Mouse (Mus musculus) CD4-positive helper T cell, adult 2 months (primary cell): ENCODE data around the gene Aqp5.

Source experiments
- DNase-seq: peaks from one replicate; pipeline ENCODE4 v3.0.0-alpha.2; 2012; ENCODE audit warnings: low read depth, missing footprints, low spot score

The Aqp5 gene

DNA sequence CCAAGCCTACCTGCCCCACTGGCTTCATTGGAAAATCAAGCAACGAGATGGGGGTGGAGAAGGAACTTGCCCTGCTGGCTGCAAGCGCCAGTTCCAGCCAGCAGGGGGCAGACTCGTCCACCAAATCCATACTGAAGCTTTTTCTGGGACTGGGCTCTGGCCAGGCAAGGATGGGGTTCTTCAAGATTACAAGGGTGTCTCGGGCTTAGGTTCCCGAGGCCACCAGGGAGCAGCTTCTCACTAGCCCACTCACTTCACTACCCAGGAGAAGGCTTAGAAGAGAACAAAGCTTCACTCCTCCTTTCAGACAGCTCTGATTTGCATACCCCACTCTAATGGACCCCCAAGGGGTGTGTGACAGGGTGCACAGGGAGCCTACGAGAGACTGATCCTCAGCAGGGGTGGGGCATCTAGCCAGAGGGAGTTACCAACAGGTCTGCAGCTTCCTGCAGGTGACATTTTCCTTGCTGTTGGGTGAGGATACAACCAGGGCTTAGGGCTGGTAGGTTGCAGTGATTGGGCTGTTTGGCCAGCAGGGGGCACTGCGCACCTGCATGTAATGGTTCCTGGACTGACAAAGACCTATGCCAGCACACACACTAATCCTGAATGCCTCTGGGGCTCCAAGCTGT is 5.6 kb downstream of the Aqp5 start:
- peak; percentile 76 for DNase-seq

DNA sequence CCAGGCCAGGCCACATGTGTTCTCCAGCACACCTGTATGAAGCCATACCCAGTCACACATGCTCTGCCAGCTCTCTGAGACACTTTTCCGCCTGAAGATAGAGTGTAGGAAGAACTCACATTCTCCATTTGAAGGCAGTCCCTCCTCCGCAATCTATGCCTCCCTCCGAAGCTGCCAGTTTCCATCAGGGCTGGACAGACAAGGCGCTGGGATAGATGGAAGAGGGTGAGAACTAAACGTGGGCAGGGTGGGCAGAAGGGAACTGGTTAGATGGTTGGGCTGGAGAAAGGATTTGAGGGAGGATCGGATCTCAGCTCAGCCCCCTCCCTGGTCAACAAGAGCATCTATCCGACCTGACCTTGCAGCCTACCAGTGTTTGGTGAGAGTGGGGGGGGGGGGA is 6.3 kb downstream of the Aqp5 start:
- DNase-seq, result no peak

DNA sequence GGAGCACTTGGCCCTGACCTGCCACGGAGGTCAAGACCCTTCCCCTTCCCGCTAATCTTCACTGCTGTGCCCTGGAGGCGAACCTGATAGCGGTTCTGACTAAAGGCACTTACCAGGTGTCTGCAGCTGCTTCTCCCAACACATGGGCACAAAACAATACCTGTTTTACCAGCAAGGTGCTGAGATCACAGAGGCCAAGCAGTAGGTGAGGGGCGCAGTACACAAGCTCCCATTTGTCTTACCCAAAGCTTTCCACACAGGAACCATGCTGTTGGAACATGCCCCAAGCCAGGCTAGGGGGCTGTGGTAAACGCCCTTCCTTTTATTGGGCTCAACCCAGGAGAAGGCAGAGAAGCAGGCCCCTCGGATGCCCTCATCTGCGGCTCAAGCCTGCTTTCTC is 7.0 kb downstream of the Aqp5 start:
- DNase-seq, result no peak

DNA sequence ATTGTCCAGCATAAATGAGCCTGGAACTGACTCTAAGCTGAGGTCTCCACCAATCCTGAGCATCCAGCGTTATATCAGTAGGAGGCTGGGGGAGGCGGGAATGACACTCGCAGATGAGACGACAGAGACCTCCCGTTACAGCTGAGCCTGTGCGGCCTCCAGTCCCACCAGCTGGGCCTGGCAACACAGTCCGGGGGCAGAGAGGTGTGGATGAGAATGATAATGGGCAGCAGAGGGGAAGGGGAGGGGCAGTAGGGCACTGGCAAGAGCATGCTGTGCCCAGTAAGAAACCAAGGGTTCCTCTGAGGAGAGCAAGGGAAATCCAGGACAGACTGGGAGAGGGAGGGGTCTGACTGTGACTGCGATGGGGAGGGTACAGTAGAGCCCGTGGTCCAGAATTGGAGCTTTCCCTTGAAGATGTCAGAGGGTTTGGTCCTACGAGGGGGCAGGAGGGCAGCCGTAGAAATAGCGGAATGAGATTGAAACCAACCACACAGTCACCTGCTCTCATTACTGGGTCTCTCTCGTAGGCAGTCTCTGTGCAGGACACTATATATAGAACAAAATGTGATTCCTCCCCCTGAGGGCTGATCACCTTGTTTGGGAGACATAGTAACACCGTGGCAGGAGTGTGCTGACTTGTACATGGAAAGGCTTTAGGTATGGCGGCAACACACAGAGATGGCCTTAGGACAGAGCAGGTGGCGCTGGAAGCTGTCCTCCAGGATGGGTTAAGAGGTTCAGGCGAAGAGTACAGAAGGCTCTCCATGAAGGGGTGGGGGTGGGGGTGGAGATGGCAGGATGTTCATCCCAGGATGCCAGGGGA is 8.9 kb downstream of the Aqp5 start:
- no peak for DNase-seq

DNA sequence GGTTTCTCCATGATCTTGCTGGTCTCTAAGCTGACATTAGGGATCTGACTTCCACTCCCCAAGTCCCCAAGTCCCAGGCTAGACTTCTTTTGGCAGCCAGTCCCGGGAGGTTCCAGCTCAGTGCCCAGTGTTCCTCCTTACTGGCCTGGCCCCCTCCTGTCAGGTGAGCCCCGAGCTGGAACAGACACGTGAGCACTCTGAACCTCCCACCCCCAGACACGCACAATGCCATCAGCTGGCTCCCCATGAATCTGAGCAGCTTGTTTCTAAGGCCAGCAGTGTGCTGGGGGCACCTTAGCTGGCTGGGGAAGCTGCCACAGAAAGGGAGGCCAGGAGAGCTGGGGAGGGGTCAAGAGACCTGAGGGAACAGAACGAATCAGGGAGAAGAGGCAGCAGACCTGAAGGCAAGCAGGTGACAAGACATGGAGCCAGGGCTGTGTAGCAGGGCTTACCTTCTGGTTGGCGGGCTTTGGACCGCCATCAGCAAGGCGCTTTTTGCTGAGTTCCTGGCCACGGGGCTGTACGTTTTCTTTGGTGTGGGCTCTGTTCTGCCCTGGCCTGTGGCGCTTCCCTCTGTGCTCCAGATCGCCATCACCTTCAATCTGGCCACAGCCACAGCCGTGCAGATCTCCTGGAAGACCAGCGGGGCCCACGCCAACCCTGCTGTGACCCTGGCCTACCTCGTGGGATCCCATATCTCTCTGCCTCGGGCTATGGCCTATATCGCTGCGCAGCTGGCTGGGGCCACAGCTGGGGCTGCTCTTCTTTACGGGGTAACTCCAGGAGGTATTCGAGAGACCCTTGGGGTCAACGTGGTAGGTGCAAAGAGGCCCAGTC is 10.6 kb downstream of the Aqp5 start, which contains the start of gene Aqp6:
Gene Aqp6 (plus strand): TSS at position 415 of the 837 bp plus-strand sequence.
- DNase-seq, result no peak

DNA sequence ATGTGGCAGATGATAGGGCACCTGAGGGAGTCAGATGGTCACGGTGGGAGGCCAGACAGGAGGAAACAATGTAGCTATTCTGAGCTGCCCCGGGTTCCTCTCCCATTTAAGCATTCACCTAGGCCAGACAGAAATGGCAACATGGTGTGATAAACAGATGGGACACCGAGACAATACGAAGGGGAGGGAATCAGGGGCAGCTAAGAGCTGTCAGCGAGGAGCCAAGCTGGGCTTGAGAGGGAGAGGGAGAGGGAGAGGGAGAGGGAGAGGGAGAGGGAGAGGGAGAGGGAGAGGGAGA is 11.2 kb downstream of the Aqp5 start:
- no peak for DNase-seq

DNA sequence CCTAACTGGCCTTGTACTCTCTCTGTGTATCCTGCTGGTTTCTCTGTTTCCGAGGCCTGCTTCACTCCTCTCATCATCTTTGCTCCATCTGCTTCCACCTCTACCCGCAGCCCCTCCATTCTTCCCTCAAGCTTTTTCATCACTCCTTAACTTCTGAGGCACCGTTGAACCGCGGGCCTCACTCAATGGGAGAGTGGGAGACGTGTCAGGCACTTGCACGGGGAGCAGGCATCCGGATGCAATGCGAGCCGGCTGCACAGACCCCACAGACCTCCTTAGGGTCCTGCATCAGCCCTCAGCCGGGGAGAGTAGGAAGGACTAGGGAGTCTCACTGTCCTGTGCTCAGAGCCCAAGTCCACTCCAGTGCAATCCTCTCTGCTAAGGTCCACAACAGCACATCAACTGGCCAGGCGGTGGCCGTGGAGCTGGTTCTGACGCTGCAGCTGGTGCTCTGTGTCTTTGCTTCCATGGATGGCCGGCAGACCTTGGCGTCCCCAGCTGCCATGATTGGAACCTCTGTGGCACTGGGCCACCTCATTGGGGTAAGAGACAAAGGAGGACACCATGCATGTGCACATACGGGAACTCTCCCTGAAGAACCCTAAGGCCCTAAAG is 11.7 kb downstream of the Aqp5 start:
- no peak for DNase-seq

DNA sequence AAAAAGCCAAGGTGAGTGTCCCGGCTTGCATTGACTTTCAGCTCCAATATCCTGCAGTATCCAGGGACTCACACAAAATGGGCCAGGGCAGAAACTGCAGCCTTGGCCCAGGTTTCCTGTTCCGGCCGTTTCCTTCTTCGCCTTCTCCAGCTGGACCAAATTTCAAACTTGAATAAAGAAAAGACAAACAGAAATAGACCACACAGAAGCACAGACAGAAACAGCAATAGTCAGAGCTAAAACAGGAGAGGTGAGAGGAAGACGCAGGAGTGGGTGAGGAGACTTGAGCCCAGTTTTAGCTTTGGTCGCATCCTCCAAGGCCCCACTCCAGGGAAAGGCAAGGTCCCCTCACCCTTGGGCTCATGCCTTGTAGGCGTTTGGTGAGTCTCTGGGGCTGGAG is 12.6 kb downstream of the Aqp5 start:
- no peak for DNase-seq

DNA sequence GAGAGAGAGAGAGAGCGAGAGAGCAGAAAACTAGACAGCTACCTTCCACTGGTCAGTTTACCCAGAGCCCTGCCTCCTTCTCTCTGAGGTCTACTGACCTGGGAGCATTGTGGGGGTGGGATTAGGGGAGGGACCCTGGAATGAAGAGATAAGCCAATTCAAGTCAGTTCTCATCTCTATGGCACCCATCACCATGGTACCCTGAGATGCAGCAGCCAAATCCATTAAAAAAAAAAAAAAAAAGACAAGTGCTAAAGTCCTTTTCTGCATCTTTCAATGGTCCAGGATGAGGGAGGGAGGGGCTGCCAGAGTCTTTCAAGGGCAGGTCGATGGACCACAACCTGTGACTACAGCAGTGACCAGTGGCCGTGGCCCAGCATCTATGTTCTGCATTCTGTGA is 15.0 kb downstream of the Aqp5 start:
- DNase-seq, result no peak

DNA sequence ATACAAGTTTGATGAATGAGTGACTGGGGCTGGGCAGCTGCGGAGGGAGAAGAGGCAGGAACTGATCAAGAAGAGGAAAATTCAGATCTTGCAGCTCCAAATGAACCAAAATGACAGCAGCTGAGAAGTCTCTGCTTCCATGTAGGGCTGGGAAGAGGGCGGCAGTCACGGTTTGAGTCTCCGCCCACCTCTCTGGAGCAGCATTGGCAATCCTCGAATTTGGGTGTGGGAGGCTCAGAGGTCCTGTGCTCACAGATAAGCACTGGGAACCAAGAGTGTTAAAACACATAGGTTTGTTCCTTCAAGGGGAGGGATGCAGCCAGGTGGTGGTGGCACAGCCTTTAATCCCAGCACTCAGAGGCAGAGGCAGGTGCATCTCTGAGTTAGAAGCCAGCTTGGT is 15.9 kb downstream of the Aqp5 start:
- DNase-seq, result no peak

DNA sequence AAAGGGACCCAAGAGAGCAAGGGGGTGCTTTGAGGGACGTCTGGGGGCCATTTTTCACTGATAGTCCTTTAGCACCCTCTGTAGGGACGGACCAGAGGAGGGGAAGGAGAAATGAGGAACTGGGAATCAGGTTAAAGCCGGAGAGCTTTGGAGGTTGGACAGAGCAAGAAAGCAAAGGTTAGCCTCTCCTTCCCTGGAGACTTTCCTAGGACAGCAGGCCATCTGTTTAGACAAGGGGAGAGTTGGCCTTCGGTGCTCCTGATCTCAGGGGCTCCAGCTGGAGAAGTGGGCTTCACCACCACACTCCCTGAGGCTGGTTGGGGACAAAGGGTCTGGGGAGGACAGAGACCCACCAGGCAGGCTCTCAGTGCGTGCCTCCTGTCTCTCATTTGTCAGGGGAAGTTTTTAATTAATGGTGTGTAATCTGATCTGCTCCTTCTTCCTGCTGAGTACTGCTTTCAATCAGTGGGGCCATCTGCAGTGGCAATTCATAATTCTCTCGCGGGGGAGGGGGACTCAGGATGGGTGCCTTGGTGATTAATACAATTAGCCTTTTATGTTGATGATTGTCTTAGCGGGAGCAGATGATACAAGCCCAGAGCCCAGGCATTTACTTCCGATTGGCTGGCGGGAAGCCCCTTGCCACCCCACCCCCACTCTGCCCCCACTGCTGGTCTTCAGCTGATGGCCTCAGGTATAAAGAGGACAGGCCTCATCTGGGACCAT is 17.0 kb downstream of the Aqp5 start:
- DNase-seq, result no peak

DNA sequence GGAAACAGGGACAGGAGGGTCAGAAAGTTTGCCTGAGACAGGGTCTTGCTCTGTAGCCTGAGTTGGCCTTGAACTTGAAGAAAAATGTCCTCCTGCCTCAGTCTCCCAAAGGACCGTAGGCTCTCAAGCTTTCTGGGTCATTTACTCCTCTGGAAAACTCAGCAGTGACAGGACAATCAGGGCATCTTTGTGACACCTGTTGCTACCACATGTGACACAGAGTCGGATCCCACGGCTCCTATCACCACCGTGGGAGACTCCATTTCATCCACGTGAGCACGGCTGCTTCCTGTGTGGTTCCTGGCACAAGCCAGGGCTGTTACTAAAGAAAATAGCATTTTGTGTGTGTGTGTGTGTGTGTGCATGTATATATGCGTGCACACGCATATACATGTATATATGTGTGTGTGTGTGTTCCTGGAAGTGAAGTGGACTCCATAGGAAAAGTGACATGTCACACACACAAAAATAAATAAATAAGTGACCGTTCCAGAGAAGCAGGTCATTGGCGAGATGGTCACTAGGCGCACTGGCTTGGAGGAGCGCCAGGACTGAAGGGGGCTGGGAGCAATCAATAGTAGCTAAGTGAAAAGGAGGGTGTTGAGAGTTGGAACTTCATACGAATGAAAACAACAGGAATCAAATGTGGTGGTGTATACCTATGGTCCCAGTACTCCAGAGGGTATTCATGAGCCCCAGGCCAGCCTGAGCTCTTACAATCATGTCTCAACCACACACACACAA is 18.0 kb downstream of the Aqp5 start:
- DNase-seq, result no peak

DNA sequence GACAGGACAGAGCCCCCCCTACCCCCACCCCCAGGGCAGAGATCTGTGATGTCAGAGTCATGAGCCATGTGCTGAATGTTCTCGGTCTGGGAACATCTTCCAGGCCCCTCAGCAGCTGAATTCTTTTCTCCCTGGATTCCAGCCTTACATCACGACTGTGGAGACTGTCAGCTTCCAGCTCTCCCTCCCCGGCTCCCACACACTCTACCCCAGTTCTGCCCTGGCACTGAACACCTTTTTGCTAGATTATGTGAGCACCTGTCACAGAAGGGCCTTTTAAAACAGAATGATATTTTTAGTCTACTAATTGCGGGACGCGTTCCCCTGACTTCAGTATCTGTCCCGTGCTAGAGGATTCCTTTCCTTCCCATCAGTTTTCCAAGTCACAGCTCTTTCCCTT is 21.0 kb downstream of the Aqp5 start:
- no peak for DNase-seq

DNA sequence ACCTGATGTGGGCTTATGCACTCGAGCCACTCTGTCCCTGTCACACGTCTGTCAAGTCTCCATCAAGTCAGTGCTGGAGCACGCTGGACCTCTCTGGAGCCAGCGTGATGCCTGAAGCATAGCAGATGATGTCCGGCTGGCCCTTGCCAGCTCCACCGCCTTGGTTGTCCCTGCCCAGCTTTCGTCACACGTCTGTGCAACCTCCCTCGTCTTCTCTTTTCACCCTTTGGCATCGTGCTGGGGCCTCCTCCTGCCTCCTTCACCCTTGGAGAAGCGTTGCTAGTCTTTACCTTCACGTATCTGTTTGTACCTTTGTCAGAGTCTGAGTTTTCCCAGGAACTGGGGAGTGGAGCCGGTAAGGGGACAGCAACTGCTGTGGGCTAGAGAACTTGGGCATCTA is 23.7 kb downstream of the Aqp5 start:
- no peak for DNase-seq

DNA sequence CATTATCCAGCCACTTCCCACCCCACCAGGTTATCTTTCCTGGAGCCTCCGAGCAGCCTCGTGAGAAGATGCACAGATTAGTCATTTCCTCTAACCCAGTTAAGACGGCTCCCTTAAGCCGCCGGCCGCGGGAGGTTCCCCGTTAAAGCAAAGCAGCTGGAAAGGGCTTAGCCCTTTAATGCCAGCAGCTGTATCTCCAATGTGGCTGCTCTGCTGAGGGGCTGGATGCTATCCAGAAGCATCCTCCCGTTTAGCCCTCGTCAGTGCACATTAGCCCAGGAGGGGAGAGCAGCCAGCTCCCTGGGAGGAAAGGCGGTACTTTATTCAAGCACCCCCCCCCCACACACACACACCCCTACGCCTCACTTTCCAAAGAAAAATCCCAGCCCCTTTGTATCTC is 24.2 kb downstream of the Aqp5 start:
- no peak for DNase-seq

DNA sequence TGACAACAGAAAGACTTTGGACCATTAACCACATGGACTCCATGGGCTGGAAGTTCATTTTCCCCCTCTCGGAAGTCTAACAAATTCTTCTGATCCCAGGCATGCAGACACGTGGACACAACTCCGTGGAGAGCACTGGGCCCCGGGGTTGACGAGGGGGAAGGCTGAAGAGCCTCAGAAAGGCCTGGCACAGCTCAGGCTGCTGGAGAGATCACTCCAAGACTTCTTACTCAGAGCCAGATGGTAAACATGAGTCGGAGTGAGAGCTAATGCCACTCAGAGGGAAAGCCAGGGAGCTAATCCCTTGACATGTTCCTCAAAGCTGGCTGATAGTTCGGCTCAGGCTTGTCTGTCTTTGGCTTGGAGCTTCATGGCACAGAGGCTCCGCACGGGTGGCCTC is 24.7 kb downstream of the Aqp5 start:
- DNase-seq, result no peak

DNA sequence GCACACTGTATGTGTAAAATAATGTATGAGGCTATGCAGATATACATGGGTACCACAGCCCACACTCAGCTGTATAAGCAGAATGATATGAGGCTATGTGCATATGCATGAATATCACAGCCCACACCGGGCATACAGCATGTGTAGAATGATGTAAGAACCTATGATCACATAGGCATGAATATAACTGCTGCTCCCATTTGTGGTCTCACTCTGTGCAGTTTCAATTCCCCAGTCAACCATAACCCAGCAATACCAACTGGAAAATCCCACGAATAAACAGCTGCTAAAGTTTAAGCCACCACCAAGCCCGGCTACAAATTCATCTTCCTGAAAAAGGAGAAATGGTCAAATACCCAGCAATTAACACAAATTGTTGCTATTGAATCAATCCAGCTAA is 28.0 kb downstream of the Aqp5 start:
- DNase-seq, result no peak

DNA sequence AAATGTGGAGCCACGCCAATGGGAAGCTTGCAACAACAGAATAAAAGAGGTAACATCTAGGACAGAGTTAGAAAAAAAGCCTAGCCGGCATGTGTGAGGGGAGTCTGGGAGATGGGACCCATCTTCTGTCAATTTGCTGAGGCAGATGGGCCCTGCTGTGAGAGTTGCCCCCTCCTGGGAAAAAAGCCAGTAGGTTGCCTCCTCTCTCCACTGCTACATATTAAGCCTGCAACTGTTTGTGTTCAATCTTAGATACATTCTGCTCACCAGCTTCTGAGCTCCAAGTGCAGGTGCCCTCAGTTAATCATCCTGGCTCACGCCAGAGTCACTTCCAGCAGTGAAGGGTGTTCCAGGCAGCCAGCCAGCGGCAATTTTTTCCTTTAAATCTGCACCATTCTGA is 29.2 kb downstream of the Aqp5 start:
- DNase-seq, result no peak

DNA sequence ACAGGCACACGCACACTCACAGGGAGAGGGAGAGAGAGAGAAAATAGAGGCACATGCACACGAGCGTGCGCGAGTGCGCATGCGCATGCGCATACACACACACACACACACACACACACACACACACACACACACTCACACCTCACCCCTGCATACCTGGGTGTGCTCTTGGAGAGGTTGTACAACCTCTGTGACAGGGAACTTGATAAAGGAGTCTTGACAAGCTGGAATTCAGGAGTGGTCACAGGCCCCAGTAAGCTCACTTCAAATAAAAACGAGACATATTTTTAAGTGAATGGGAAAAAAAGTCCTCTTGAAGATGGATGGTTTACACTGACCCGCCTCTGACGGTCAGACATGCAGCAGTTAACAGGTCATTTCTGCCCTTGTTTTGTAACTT is 31.5 kb downstream of the Aqp5 start:
- no peak for DNase-seq

DNA sequence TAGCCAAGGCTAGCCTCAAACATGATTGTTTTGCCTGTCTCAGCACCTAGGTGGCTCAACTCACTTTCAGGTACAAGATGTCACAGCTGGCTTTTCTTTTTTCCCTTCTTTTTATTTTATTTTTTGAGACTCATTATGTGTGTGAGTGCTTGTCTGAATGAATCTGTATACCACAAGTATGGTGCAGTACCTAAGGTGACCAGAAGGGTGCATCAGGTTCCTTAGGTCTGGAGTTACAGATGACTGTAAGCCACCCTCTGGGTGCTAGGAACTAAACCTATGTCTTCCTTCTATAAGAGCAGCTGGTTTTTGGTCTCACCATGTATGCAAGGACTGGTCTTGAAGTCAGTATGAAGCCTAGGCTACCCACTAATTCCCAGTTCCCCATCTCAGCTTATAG is 41.0 kb downstream of the Aqp5 start:
- peak; percentile 22 for DNase-seq

DNA sequence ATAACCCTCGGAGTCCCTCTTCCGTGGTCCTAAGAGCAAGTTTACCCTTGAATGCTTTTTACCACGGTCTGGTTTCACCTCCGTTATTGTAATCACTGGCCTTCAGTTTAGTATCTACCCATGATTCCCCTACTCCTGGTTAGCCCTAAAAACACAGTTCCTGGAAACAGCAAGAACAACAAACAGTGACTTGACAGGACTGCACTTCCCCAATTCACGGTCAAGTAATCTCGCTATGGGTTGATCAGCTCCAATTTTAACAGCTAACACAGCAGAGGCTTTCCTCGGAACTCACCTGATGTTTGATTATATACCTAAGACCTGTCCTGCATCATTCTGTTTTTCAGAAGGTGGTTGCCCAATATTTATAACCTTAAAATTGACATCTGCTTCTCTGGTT is 44.1 kb downstream of the Aqp5 start:
- no peak for DNase-seq
